In genomic region chr13:52945769-52946168, GRCm38 (mm10) we compare ENCODE assay signal across 20 mouse cellular contexts. TPM values are rescaled to one million over a fixed set of nuclear protein-coding genes. Genes with fewer than 3 reads are reported as not detected.
A peak's percentile ranks its signal among the peaks of the same experiment; 100 is the strongest.
DNase-seq lines count a peak whose midpoint lies in the region.
"Had no signal": no experiment of that assay in that cellular context is flagged by ENCODE, and none has a peak within 500 bp of the region (broad histone marks: within the 10 kb centered on the region; RNA-seq: fewer than 3 reads in every experiment).

No protein-coding gene starts in this region.

- intact Hi-C loops in left cerebral cortex, postnatal 4 days (cut with DNase I), result no loop called here
- intact Hi-C loops in left cerebral cortex, postnatal 36 days (cut with DNase I), result no loop called here

- peak; percentile 35 to 50 for DNase-seq in cerebellum, postnatal 10 days
- no peak for DNase-seq in cerebellum, adult 9-11 months
- DNase-seq in left cerebral cortex, postnatal 4 days, result peak; percentile 40
- no peak for DNase-seq in left cerebral cortex, postnatal 36 days (ENCODE audit: low spot score in 2 of 2)
- peak; percentile 18 for DNase-seq in retina, postnatal 1 day
- DNase-seq in retina, embryonic 14.5 days (ENCODE audit: low spot score), result no peak
- DNase-seq in testis, postnatal 10 days (ENCODE audit: low spot score), result peak; percentile 47
- DNase-seq in testis, postnatal 14 days (ENCODE audit: low spot score), result no peak
- DNase-seq: adrenal gland, adult 8-10 months; adrenal gland, postnatal 25 days; cerebellum, adult 18-20 months; cerebellum, adult 9-10 months; cerebellum, postnatal 36 days; embryo, embryonic 11 days; forebrain, postnatal 0 days; gastrocnemius, adult 2 months; gastrocnemius, postnatal 25 days; heart, adult 18-20 months; heart, postnatal 10 days; heart, postnatal 36 days had no signal

RNA-seq across cellular contexts. Expression of gene Auh, which starts 16.3 kb away (rescaled TPM):
- total RNA-seq in left cerebral cortex, postnatal 4 days (2021), result 10 to 100 TPM; 50.7 to 53.7 TPM
- total RNA-seq in left cerebral cortex, postnatal 36 days (2021), result 100 to 1,000 TPM in 1 of 2 experiments, 10 to 100 TPM in 1; 94.7 to 102 TPM

RNA-seq across cellular contexts. Expression of gene Nfil3, which starts 35.1 kb away (rescaled TPM):
- 10 to 100 TPM; 33.6 to 35.5 TPM for total RNA-seq in left cerebral cortex, postnatal 4 days (2021)
- total RNA-seq in left cerebral cortex, postnatal 36 days (2021), result 10 to 100 TPM; 13.3 to 15.5 TPM

Comparison
In these comparisons a context has a peak if more than half of its experiments do, and no peak if none do; other contexts are left out.
1. DNase-seq: peak in cerebellum, postnatal 10 days (2 of 2), left cerebral cortex, postnatal 4 days (single experiment), retina, postnatal 1 day (single experiment) and testis, postnatal 10 days (single experiment); none in cerebellum, adult 9-11 months (single experiment), left cerebral cortex, postnatal 36 days (0 of 2), retina, embryonic 14.5 days (single experiment) and testis, postnatal 14 days (single experiment).